Mouse (Mus musculus) bone marrow macrophage, adult 2 months (primary cell): ENCODE data around the gene Lrch3.

ENCODE experiments used
- CTCF ChIP-seq: IDR thresholded peaks from 2 replicates; pipeline ENCODE4 v1.5.1; 2012; ENCODE audit warnings: low read depth, mild to moderate bottlenecking, low read length, moderate library complexity
- POLR2A ChIP-seq: IDR thresholded peaks from 2 replicates; pipeline ENCODE4 v1.6.1; 2012; ENCODE audit warnings: mild to moderate bottlenecking, low read depth, low read length, borderline replicate concordance

GRCm38 (mm10) chr16:32953806-32954205, 39.9 kb downstream of the Lrch3 start:
- TF ChIP-seq POLR2A, result no peak
- no peak for TF ChIP-seq CTCF
